Mouse (Mus musculus): ENCODE data around the gene Sox9.

DNA sequence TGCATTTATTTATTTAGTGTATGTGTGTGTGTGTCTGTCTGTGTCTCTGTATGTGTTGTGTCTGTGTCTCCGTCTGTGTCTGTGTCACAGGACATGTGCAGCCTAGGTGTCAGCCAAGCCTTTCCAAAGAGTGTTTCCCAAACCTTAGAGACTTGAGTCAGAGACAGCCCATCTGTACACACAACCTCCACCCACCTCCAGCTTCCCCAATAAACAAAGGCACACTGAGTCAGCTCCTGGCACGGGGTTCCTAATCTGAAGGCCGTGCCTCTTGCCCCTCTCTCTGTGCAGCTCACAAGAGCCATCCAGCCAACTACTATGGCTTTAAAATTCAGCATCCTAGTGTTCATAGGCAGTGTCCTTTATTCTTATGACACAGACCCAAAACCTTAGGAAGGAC lies 42.1 kb downstream of the Sox9 start:
- TF ChIP-seq CTCF (IDR thresholded peaks at IDR 0.05; ENCODE audit: extremely low read depth, insufficient read depth, low read length) (no peak), POLR2A (IDR thresholded peaks at IDR 0.05; ENCODE audit: extremely low read depth, insufficient read depth, low read length) (no peak)

All from cortical plate, adult 2 months (tissue).